Mouse (Mus musculus): ENCODE results near the gene Nasp.

The Nasp gene

DNA sequence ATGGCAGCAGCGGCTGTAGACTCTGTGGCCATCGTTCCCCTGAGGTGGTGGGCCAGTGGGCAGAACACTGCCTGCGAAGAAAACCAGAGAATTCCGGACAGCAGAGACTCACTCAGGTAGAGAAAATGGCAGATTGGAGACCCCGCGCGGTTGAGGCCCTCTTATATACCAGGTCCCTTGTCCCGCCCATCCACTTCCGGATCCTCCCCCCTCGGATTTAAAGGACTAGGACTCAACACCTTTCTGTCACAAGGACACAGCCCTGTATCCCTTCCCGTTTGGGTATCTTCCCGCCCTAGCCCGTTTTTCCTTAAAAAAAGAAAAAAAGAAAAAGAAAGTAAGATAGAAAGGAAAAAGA lies 403 bp downstream of the Nasp start:
- DNase-seq = peak; percentile 92

DNA sequence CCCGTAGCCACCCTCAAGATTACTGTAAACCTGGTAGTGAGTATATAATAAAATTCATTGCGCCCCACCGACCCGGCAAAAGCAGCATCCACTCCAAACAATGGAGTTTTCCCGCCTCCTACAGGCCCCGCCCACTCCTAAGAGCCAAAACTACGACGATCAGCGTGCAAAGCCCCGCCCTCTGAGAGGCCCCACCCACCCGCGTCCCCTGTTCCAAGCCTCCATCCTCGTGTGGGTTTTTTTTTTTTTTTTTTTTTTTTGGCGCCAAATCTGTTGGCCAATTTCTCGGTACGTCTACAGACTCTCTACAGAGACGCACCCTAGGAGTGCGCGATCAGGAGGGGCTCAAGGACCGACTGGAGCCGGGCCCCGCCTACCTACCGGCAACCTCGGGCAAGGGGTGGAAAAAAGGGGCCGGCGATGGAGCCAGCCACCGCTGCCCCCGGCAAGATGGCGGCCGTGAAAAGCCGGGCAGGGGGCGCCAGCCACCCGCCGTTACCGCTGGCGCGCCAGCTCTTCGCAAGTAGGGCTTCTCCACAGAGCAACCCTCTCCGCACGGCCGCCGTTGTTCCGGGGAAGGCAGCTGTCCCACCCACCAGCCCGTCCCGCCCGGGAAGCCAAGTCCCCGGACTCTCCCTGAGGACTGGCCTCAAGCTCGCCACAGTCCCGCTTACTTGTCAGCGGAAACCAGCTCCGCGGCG lies 933 bp downstream of the Nasp start:
- DNase-seq = peak; percentile 66

DNA sequence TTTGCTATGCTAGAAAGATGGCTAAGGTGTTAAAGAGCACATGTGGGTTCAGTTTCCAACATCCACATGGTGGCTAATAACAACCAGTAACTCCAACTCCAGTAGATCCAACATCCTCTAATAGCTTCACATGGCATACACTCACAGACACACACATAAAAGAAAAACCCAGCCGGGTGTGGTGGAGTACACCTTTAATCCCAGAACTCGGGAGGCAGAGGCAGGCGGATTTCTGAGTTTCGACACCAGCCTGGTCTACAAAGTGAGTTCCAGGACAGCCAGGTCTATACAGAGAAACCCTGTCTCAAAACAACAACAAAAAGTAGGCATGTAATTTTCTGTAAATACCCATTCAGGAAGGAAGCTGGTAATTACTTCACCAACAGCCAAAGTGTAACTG lies 2.9 kb downstream of the Nasp start:
- no peak for DNase-seq

DNA sequence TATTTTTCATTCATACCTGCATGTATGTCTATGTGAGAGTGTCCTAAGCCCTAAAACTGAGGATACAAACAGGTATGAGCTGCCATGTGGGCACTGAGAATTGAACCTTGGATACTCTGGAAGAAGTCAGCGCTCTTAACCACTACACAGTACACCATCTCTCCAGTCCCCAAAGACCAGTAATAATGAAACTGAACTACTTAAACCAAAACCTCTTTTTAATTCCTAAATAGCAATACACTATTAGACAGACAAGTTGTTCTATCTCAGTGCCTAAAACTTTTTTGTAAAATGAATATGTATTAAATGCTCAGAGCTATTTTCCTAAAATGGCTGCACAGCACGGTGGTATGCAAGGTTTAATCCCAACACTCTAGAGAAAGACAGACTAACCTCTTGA lies 12.5 kb downstream of the Nasp start:
- DNase-seq = no peak

DNA sequence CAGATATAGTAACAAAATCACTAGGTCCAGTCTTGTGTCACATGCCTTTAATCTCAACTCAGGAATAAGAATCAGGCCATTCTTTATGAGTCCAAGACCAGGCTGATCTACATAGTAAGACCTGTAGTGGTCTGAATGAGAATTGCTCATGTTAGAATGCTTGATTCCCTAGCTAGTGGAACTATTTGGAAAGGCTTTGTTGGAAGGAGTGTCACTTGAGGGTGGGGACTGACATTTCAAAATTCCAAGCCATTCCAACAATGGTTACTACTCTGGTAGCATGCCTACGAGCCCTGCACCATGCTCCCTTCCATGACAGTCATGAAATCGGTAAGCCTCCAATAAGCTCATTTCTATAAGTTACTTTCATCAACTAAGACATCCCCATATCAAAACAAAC lies 15.1 kb downstream of the Nasp start:
- DNase-seq = no peak

DNA sequence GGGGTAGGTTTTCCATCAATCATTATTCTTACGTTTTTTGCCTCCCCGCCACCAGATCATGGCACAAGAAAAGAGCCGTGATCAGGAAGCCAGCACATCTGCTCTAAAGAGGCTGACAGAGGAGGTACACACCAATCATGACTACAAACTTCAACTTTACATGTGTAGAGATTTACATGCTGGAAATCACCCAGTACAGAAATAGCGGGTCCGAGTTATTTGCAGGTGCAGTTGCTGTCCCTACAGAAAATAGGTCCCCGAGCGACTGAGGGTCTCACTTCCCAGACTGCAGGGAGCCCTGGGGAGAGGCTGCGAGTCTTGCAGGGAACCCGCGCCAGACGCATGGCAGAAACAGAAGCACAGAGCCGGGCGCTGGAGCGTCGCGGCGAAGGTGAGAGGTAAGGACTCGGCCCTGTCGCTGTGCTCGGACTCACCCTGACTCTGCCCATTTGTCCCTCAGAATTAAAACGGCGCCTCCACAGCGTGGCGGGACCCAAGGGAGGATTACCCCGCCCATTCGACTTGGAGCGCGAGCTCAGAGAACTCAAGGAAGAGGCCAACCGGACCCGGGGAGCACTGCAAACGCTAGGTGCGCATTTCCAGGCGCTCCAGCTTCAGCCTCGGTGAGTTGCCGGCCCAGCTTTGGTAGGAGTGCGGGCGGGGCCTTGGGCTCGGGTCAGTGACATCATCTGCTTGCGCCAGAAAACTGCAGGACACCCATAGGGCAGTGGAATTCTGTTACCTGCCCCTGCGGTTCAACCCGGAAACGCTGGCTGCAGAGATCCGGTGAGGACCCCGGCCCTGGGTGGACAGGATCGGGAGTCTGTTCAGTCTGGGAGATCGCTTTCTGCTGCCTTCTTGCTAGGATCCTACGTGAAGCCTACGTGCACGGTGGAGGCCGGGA lies 30.5 kb downstream of the Nasp start:
- peak; percentile 90 for DNase-seq

DNA sequence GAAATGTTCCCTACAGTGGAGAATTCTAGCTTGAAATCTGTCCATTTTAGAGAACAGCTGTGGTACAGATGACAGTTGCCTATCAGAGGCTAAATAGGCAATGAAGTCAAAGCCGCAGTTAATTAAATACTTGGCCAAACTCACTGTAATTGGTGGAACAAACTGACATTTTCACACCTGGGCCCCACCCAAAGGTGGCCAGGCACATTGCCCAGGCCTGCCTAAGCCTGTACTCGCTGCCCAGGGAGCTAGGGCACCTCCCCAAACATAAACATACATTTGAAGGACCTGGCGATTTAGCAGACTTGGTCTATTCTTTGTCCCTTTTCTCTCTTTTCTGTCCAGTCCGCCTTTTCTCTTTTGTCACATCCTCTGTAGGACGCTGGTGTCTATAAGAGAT lies 31.4 kb downstream of the Nasp start, which contains the start of gene Ccdc17:
Gene Ccdc17, plus strand, starts transcription at position 276 of the 400 bp plus-strand sequence.
- no peak for DNase-seq

DNA sequence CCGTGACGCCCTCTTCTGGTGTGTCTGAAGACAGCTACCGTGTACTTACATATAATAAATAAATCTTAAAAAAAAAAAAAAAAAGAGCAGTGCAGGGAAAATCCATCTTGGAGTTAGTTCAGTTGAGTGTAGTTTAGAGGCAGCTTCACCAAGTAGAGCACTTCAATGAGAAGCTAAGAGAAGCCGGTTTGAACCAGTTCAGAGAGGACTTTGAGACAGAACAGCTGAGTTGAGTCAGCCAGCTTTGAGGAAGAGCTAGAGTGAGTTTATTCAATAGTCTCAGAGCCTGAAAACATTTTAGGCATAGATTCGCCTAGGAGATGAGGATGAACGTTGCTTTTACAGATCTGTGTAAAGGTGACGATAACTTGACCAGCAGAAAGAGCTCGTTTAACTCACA lies 31.9 kb downstream of the Nasp start:
- DNase-seq = no peak

DNA sequence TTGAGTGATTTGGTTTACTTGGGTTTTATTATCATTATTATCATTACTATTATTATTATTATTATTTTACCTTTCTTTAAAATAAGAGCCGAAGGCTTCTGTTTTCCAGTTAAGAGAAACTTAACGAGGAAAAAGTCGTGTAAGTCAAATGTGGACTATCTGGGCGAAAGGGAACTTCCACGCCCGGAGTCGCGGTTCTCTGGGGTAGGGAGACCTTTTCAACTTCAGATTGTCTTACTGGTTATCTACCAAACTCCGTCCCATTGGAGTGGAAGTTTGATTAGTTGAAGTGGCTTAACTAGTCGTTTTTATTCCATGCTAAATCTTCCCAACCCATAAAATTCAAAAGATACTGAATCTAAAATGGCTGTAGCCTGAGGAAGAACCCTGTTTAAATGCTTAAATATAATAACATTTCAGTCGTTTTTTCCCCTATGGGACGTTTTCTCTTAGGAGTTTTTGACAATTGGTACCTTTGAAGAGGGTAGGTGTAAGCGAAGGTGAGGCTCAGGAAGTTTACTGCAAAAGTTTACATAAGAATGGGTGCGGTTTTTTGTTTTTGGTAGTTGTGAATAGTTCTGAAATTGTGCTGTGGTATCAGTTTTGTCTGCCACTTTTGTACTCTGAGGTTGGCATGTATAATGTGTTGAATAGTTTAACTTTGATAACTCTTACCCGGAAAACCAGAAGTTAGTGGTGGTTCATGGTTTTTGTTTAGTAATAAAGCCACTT lies 69.4 kb downstream of the Nasp start:
- DNase-seq = no peak

DNA sequence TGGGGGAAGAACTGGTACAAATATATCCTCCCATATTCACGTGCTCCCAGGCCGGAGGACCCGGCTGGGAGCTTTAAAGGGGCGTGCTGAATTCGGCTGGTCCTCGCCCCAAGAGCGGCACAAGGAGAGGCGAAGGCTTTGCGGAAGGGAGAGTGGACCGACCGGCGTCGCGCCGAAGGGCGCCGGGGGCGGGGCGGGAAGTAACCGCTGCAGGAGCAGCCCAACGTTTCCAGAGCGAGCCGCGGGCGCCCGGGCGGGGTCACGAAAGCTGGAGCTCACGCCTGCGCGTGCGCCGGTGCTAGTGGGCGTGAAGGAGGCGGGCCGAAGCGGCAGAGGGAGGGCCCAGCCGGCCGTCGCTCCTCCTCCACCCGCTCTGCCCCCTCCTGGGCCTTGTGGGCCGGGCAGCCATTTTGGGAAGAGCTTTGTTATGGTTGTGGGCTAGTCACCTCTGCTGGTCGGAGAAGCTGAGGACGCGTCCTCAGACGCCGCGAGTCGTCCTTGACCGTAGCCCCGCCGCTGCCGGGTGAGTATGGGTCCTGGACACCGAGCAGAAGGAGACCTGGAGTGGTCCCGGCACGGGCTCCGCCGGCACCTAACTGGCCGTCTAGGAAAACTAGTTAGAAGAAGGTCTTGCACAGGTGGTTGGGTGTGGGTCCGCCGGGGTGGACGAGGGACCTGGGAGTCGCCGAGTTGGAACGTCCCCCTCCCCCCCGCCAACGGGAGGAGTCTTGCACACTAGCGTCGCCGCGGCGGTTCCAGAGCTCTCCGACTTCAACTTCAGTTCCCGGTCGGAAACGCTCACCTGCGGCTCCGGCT lies 70.2 kb downstream of the Nasp start, which contains the start of gene Gpbp1l1:
Gene Gpbp1l1, plus strand, starts transcription at position 353 of the 816 bp plus-strand sequence.
- peak; percentile 97 for DNase-seq

DNA sequence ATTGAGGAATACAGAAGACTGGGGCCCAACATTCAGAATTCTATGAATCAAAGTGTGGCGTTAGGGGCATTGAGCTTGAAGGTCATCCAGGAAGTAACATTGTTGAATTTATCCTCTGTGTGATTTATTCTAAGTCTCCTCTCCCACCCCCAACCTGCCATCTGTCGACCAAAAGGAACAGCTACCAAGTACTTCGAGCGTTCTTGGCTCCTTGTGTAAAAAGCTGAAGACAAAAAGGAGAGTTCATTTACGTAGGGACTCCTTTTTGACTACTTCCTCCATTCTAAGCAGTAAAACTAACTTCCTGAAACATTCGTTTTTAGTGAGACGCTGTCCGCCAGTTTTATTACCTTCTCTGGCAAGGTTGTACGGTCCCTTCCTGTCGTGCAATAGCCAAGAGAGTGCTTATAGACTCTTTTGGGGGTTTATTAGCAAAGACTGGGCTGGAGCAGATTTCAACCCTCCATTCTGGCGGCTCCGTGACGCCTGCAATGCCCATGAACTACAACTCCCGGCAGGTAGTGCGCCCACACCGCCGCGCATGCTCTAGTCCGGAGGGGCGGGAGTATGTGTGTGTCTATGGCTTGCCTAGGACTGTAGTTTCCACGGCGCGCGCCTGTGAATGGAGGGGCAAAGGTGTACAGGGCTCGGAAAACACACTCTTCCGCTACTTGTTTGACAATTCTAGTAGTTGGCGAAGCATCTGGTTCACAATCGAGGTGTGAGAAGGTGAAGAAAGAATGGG lies 71.0 kb downstream of the Nasp start:
- peak; percentile 92 for DNase-seq

DNA sequence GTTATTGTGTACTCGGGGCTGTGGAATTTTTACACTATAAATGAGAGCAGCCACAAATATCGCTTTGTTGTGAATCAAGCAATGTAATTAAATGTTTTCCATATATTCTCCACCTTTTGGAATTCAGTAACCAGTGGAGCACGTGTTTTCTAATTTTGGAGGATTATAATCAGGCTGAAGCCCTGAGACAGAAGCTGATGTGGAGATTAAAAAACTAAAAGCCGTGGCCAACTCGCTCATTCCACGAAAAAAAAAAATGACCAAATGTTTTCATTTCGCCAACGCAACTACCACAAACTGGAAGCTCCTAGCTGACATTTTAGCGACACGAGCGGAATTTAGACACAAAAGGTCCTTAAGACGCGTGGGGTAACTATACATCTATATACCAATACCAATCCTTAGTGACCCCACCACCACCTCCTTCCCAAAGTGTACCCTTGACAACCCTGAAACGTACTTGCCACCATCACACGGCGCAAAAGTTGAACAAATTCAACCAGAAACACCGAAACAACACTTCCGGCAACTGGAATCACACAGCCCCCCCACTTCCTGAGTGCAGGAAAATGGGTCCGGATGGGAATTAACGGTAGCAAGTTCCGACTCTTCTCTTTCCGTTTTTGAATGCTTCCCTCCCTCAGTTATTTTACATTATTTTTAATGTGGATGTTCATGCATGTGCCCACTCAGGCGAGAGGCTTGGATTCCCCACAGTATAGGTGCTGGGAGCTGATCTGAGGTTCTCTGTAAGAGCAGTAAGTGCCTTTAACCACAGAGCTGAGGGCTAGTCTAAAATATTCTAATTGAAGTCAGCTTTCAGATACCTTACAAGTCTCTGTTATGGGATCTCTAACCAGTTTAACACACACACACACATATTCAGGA lies 72.1 kb downstream of the Nasp start, which contains the start of gene Tmem69:
Gene Tmem69, minus strand, starts transcription at position 524 of the 888 bp plus-strand sequence.
- peak; percentile 77 for DNase-seq

DNA sequence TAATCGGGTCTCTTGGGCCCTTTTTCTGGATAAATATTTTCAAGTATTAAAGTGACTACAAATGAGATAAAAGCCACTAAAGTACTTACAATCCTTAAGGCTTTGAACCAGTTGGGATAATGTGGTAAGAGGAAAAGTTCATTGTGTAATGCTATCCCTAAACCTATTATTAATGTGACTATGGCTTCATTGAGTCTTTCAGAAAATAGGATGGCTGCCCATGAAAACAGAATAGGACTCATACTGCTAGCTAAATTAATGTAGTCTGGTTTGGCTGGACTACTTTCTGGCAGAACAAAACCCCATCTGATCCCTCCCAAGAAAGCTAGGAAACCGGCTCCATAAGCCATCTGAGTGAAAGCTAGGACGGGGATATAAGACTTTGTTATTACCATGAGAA lies 74.7 kb downstream of the Nasp start:
- DNase-seq = no peak

Measured in cerebellum, adult 8-10 months (tissue).